Mouse (Mus musculus): ENCODE data around the gene Slc25a38. TPM values are rescaled to one million over a fixed set of nuclear protein-coding genes. Genes with fewer than 3 reads are reported as not detected.

Gene Slc25a38
- polyA plus RNA-seq, 1 experiment, result 154 TPM

- no peak overlapping the region for H3K4me3 ChIP-seq (replicated peaks; ENCODE audit: control insufficient read depth, low read depth, low read length)
- TF ChIP-seq POLR2A (IDR thresholded peaks at IDR 0.05; ENCODE audit: borderline replicate concordance, control insufficient read depth, low read depth, low read length) (no peak), CTCF (IDR thresholded peaks at IDR 0.05; ENCODE audit: control insufficient read depth, insufficient read depth, low read length) (no peak)
- 81% methylated on average over 16 of the region's 16 CpGs for WGBS
- no peak overlapping the region for H3K27ac ChIP-seq (ENCODE audit: control insufficient read depth, insufficient read depth, low read depth, low read length, poor library complexity)
- H3K4me1 ChIP-seq (ENCODE audit: control insufficient read depth, insufficient read depth, low read length), result no peaks in the 10 kb centered on the region
These were observed 53.7 kb downstream of the Slc25a38 start for GRCm38 (mm10) chr9:120163862-120164261.

- Histone ChIP-seq H3K4me3 (replicated peaks; ENCODE audit: control insufficient read depth, low read depth, low read length) (no peak overlapping the region), H3K27ac (ENCODE audit: control insufficient read depth, insufficient read depth, low read depth, low read length, poor library complexity) (no peak overlapping the region), H3K4me1 (ENCODE audit: control insufficient read depth, insufficient read depth, low read length) (no peaks in the 10 kb centered on the region)
- TF ChIP-seq CTCF (IDR thresholded peaks at IDR 0.05; ENCODE audit: control insufficient read depth, insufficient read depth, low read length) (no peak), POLR2A (IDR thresholded peaks at IDR 0.05; ENCODE audit: borderline replicate concordance, control insufficient read depth, low read depth, low read length) (no peak)
- WGBS, result 65% methylated on average over 11 of the region's 11 CpGs
These were observed 57.7 kb downstream of the Slc25a38 start for GRCm38 (mm10) chr9:120167826-120168225.

GRCm38 (mm10) chr9:120171295-120171694 lies 61.1 kb downstream of the Slc25a38 start:
- H3K27ac ChIP-seq (ENCODE audit: control insufficient read depth, insufficient read depth, low read depth, low read length, poor library complexity), result no peak overlapping the region
- WGBS, result 42% methylated on average over 5 of the region's 5 CpGs
- H3K4me1 ChIP-seq (ENCODE audit: control insufficient read depth, insufficient read depth, low read length), result no peaks in the 10 kb centered on the region
- H3K4me3 ChIP-seq (replicated peaks; ENCODE audit: control insufficient read depth, low read depth, low read length), result no peak overlapping the region
- TF ChIP-seq POLR2A (IDR thresholded peaks at IDR 0.05; ENCODE audit: borderline replicate concordance, control insufficient read depth, low read depth, low read length) (no peak), CTCF (IDR thresholded peaks at IDR 0.05; ENCODE audit: control insufficient read depth, insufficient read depth, low read length) (peak; percentile 72)

Other genes with a start within 250 kb of the Slc25a38 start
- 18.8 and 22.3 TPM in 2 replicates for gene Wdr48, start 215.5 kb upstream of the Slc25a38 start, polyA plus RNA-seq (2011; ENCODE audit: insufficient read depth, insufficient read length, low replicate concordance, missing spikeins)
- gene Gorasp1, start 172.8 kb upstream of the Slc25a38 start, polyA plus RNA-seq (2011; ENCODE audit: insufficient read depth, insufficient read length, low replicate concordance, missing spikeins), result 2.7 and 4.6 TPM in 2 replicates
- 1.5 and 5.0 TPM in 2 replicates for gene Ttc21a, start 172.8 kb upstream of the Slc25a38 start, polyA plus RNA-seq (2011; ENCODE audit: insufficient read depth, insufficient read length, low replicate concordance, missing spikeins)
- gene Csrnp1, start 125.7 kb upstream of the Slc25a38 start, polyA plus RNA-seq (2011; ENCODE audit: insufficient read depth, insufficient read length, low replicate concordance, missing spikeins), result 6.4 and 19.5 TPM in 2 replicates
- gene Xirp1, start 86.8 kb upstream of the Slc25a38 start, polyA plus RNA-seq (2011; ENCODE audit: insufficient read depth, insufficient read length, low replicate concordance, missing spikeins), result not detected in 2 replicates
- gene Cx3cr1, start 40.5 kb upstream of the Slc25a38 start, polyA plus RNA-seq (2011; ENCODE audit: insufficient read depth, insufficient read length, low replicate concordance, missing spikeins), result 0.97 and 2.7 TPM in 2 replicates
- gene Ccr8, start 18.3 kb upstream of the Slc25a38 start, polyA plus RNA-seq (2011; ENCODE audit: insufficient read depth, insufficient read length, low replicate concordance, missing spikeins), result not detected in 2 replicates
- gene Rpsa, start 17.3 kb downstream of the Slc25a38 start, polyA plus RNA-seq (2011; ENCODE audit: insufficient read depth, insufficient read length, low replicate concordance, missing spikeins), result 1,523 and 1,859 TPM in 2 replicates
- gene Mobp, start 39.3 kb downstream of the Slc25a38 start, polyA plus RNA-seq (2011; ENCODE audit: insufficient read depth, insufficient read length, low replicate concordance, missing spikeins), result 7.3 TPM in 1 of 2 replicates, not detected in the other
- not detected in 2 replicates for gene Myrip, start 191.1 kb downstream of the Slc25a38 start, polyA plus RNA-seq (2011; ENCODE audit: insufficient read depth, insufficient read length, low replicate concordance, missing spikeins)

Measured in bone marrow, adult 2 months (tissue).